Mouse (Mus musculus) layer of hippocampus, adult 9-10 months (tissue): ENCODE measurements around the gene Cep85l.

Experiments
- DNase-seq: peaks from one replicate; pipeline ENCODE4 v3.0.0; 2022; ENCODE audit warnings: low spot score

Cep85l gene

DNA sequence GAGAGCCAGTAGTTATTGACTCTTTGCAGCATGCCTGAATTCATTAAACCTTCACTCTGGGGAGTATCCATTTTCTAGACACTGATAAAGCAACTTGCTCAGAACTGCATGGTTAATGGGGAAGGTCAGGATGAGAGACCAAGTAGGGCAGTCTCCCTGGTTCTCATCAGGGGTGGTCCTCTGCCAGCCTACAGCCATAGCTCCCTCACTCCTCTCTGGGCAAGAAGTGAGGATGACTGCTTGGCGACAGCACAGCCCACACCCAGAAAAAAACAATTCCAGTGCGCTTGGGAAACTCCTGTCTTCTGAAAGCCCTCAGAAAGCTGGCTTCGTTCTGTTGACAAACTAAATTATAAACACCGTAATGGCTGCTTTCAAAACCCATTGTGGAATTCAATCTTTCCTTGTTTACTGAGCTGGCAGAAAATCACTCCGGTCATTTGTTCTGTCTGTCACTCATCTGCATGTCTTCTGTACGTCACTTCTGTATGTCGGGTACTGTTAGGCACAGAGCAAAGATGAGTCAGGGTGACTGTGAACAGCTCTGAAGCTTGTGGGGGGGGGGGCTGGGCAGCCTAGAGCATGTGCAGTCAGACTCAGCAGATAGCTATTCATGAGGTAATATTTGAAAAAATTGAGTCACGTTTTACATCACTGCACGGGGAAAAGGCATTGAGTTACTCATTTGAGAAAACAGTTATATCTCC, 15.3 kb upstream of the Cep85l start:
- DNase-seq: no peak

DNA sequence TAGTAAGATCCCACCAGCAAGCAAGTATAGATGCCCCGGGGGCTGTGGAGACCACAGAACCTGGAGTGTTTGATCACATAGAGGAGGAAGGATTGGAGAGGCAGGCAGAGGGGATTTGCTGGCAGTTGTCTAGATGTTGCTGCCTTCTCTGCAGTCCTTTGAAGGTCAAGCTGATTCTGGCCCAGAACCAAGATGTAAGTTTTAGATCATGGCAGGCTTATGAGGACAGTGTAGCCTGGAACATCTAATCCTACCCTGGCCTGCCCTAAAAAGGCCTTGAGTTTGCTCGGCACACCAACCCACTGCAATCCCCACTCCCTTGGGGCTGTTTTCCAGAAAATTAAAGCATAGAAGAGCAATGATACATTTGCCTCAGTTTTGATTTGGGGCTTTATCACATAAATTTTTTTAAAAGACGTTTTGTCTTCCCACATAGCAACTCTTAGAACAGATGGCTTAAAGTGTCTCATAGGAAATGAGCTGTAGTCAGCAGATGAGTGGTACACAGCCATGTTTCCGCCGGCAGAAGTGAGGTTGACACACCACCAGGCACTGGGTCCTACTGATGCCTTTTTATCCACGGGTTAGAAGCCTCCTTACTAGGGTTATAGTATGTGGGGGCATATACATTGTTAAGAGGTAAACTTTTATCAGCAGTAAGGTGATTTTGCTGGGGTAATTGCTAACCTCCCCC, 8.6 kb upstream of the Cep85l start:
- DNase-seq: no peak

DNA sequence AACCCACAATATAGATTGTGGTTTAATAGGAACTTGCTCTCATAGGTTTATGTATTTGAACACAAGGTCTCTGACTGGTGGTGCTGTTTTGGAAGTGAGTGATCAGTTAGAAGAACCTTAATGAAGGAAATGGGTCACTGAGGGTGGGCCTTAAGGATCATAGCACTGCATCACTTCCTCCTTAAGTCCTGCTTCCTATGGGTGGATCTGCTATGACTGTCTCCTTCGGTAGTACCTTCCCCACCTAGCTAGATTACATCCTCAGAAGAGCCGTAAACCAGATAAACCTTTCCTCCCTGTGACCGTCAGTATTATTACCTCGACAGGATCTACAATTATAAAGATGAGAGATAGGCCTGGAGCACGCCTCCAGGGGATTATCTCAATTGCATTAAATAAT, 5.7 kb upstream of the Cep85l start:
- no peak for DNase-seq

DNA sequence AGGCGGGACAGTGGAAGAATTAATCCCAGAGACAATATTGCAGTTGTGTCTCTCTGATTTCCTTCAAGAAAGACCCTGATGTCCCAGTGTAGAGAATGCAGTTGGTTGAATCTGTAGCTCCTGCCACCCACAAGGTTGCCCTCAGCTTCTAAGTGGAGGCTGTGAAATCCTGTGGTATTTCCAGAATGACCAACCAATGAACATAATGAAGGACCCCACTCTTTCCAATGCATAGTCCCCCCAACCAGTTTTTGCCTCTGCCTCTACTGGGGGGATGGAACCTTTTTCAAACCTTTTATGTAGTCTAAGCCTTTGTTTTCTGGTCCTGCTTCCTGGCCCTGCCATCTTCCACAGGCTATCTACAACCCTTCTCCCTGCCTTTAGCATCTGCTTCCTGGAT, 5.1 kb upstream of the Cep85l start:
- DNase-seq: no peak

DNA sequence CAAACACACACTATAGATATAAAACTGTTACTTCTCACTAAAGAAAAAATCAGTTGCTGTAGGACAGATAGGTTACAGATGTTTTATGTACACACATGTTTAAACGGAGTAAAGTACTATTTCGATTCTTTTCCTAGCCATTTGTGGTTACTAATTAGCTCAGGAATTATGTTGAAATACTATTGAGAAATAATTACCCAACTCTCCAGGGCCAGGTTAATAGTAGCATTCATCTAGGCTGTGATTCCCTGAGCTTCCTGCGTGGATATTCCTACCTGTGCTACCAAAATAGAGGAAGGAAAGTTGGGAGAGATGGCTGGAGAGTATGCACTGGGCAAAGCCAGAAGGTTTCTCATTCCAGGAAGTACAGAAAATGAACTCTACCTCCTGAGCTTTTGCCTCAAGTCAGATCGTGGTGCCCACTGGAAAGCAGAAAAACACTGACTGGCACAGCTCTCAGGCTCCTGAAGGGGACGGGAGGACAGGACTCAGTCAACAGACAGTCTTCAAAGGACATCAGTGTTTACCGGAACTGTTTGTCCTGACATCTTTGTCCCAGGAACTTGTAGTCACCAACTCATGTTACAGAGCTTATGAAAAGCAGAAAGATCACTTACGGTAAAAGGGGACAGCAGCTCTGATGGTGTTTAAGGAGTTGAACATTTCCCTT, 3.1 kb upstream of the Cep85l start:
- DNase-seq: no peak

DNA sequence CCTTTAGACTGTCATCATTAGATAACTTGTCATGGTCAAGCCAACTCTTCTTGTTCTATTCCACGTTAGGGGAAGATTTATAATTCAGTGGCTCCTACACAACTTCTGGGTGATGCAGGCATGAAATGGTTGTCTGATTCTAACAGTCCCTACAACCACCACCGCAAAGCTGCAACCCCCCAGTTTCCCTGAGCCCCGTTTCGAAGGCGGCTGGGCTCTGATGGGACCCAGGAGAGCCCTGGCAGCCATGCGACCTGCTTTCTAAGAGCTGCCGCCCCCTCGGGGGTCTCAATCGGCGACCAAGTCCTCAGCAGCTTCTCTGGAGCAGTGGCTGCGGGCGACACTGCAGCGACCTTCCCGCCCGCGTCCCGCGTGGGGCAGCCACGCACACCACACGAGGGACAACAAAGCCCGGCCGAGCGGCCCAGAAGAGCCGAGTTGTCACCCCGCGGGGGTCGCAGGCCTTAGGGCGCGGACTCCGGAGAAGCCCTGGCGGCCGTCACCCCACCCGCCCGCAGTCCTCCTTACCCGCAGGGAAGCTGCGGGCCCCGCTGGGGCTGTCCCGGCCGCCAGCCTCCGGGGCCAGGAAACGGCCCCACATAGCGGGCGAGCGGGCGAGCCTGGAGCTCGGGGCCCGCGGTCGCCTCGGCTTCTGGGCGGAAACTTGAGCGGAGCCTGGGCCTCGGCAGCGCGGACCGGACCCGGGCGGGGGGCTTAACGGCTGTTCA, 602 bp downstream of the Cep85l start:
- no peak for DNase-seq

DNA sequence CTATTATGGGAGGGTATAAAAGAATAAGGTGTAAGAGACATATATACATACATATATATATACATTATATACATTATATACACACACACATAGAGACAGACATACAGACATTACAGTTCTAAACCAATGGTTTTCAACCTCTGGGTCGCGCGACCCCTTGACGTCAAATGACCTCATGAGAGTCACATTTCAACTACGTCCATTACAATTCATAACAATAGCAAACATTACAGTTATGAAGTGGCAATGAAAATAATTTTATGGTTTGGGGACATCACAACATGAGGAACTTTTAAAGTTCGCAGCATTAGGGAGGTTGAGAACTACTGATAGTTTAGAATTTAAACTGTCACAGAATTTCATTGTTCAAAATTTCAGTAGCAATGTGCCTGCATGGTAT, 1.5 kb downstream of the Cep85l start:
- DNase-seq: no peak

DNA sequence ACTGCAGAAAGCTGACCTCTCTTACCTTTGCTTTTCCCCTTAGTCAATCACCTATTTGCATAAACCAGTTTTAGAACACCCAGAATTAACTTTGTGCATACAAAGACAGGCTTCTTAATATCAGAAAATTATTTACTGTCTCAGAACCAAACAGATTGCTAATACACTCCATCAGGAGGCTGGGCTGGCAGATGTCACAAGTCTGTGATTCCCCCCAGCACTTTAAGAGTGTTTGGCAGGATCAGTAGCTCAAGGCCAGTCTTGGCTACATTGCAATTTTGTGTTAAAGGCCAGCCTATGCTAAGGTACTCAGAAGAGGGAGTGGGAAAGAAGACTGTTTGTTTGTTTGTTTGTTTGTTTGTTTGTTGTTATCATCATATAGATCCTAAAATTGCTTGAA, 2.7 kb downstream of the Cep85l start:
- no peak for DNase-seq

DNA sequence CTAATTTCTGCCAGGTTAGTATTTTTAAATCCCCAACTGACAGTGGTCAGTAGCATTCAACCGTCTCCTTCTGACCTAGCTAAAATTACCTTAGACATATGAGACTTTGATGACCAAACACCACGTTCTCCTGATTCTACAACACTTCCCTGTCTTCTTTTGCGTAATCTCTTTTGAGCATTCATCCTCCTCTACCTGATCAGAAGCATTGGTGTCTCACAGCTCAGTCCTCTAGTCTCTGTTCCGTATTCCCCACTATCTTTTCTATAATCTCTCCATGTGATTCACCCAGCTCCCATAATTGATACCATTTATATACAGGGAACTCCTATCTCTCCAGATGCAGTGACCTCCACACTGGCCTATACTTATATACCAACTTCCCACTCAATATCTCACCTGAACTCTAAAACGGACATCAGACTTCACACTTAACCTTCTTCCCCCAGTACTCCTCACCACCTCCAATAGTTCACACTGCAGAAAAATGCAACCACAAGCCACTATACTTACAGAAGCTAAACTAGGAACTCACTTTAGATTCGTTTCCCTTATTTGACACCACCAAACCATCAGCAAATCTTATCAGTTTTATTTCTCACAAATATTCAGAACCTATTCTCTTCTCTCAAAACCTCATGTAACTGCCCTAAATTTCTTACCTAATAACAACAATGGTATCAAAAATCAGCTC, 5.7 kb downstream of the Cep85l start:
- no peak for DNase-seq

DNA sequence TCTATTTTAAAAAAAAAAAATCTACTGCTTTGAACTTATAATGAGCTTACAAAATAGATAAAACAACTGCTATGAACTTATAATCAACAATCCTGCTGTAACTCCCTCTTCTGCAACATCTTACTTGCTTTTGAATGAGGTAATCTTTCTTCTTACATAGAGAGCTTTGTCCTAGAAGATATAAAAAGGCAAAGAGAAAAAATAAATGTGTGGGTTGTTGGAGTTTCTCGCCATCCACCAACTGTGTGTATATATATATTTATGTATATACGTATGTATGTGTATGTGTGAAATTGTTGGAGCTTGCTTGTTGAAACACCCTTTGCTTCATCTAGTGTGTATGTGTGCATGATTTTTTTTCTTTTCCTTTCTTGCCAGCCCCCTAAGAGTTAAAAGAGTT, 12.5 kb downstream of the Cep85l start:
- no peak for DNase-seq

DNA sequence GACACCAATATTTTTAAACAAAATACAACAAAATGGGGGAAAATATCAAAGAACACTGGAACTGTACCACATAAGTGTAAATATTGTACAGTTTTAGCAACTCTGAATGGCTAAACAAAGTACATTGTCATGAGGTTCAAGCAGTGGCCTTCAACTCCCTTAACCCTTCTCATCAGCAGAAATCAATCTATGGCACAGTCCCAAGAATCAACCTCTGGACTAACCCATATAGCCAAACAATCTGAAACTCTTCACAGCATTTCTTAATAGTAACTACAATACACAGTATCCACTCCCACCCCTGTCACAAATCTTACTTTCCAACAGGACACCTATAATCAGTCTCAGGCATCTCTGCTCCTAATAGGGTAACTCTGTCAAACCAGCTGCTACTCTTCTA, 15.4 kb downstream of the Cep85l start:
- DNase-seq: no peak

DNA sequence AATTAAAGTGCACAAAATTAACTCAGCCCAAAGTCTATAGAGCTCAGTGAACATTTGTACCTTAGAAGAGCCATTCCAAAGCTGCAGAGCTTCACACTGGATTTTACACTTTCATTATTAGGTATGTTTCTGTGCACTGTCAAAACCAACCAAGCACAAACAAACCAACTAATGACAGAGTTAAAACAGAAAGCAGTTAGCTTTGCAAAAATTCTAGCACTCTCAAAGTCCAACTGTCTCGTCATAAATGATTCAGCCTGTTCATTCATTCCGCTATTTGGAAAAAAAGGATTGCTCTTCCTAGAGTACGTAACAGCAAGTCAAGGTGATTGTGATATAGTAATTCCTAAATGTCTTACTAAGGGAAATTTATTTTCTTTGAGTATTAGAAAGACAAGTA, 20.7 kb downstream of the Cep85l start:
- DNase-seq: no peak

DNA sequence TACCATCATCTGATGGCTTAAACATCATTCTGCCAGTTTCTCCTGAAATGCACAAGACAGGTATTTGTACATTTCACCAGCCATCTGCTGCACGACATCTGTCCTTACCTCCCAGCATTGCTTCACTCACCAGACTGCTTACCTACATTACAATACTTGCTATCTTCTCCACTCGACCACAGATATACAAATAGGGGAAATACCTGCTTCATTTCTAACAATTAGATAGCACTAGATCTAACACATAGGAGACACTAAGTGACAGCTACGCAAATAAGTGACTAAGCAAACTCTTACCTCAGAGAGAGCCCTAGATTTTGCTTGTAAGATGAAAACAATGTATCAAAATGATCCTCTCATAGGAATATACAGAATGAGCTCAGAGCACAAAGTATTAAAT, 26.1 kb downstream of the Cep85l start:
- no peak for DNase-seq

DNA sequence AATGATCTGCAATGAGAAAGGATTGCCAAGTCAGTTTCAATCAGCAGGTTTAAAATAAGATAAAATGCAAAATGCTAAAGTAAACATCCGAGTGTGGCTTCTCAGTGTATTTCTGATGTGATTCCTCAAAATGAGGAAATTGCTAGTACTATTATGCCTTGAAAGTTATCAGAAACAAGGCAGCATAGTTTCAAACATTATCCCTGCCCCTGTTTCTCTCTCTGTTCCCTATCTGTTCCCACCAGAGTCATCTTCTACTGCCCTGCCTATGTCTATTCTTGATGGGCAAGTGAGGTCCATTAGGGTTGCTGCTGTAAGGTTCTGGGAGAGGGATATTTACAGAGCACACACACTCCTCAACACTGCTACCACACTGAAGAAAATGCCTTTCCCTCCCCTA, 30.5 kb downstream of the Cep85l start:
- DNase-seq: no peak

DNA sequence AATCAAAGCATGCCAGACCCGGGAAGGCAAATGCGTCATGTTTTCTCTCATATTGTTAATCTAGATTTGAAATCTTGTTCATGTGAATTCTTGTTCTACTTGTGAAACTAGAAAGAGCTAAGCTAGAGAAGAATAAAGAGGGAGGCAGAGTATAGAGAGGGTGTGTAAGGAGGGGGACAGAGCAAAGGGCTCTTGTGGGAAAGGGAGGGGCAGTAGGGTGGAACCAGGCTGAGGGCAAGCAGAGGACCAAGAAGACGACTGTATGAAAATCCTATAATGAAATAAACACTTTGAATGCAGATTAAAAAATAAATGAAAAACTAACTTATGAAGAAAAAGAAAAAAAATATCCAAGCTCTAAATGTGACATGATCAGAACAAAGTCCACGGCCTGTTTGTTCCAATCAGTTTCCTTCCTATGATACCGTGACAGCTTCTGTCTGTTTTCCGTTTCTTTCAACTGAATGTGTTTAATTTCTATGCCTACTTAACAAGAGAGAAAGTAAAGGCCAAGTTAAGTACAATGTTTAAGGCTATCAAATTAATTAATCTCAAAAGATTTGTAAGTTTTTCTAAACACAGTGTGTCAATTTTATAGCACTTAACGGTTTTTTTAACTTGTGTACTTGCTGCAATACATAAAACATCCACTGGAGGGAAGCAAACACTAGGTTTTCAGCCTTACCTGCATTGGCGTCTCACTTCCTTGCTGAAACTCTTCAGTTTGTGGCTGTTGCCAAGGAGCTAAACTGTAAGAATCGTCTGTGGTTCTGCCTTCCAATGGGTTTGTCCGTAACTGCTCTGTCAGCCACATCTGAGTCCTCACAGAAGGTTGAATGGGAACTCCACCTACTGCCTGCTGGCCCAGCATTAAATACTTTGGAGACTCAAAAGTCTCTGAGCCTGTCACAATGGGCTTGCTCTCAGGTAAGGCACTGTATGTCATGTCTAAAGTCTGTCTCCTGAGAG, 31.7 kb downstream of the Cep85l start:
- peak; percentile 71 for DNase-seq

DNA sequence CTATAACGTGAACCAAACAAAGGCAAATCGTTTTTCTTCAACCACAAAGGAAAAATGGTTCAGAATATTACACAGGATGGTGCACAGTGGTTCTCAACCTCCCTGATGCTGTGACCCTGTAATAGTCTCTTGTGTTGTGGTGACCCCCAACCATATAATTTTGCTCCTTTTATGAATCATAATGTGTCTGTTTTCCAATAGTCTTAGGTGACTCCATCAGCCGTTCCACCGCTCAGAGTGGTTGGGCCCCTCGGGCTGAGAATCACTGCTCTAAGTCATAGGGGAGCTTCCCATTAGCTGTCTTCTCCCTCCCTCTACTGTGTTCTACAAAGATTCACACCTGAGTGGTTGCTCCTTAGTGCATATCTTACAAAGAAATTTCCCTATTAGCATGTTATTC, 32.8 kb downstream of the Cep85l start:
- no peak for DNase-seq

DNA sequence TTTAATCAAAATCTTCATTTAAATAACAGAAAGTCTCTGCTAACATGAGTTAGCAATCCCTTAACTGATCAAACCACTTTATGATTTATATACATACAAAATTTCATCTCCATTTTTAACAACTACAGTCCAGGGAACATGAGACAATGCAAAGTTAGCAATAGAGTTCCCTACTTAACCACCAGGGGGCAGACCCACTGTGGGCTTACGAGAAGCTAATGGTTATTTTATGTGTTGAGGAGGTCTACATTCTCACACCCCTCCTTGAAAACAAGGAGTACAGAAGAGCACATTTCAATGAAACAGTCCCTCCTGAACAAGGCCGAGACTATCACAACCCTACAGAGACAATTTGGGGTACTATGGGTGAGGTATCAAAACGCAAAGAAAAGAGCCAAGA, 33.2 kb downstream of the Cep85l start:
- no peak for DNase-seq

DNA sequence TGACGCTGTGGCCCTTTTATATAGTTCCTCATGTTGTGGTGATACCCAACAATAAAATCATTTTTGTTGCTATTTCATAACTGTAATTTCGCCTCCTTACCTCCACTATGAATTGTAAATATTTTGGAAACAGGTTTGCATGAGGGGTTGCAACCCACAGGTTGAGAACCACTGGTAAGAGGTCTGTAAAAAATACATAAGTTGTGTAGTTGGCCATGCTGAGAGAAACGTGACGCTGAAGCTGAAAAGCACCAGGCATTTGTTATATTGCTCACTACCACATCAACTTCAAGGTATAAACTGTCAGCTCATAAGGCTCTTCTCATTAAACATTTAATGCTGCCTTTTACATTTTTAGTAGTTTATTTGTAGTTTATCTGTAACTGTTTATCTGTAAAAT, 34.2 kb downstream of the Cep85l start:
- DNase-seq: no peak

DNA sequence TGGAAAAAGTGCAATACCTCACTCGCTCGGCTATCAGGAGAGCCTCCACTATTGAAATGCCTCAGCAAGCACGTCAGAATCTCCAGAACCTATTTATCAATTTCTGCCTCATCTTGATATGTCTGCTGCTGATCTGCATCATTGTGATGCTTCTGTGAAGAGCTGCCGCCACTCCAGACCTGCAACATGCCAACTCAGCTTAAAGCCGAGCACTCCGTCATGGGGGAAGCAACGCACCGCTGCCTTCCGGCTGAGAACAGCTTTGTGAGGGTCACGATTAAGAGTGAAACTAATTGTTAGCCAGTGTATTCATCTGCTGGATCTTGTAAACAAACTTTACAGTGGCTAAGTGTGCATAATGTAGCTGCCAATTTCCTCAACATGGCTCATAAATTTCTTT, 35.9 kb downstream of the Cep85l start:
- DNase-seq: no peak

DNA sequence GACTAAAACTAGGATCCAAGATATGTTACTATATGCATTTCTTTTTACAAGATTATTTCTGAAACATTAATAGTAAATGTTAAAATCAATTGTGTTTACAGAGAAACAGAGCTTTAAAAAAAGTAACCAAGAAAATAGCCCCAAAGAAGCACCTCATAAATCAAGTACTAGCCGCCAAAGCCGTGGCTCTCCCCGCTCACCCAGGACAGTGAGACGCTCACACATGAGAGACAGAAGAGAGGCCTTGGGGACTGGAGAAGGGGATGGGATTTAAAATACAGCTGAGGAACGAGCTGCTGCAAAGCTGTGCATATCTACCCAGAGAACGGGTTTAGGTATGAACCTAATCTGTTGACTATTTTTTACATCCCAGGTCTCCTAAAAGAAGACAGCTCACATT, 36.4 kb downstream of the Cep85l start:
- no peak for DNase-seq

DNA sequence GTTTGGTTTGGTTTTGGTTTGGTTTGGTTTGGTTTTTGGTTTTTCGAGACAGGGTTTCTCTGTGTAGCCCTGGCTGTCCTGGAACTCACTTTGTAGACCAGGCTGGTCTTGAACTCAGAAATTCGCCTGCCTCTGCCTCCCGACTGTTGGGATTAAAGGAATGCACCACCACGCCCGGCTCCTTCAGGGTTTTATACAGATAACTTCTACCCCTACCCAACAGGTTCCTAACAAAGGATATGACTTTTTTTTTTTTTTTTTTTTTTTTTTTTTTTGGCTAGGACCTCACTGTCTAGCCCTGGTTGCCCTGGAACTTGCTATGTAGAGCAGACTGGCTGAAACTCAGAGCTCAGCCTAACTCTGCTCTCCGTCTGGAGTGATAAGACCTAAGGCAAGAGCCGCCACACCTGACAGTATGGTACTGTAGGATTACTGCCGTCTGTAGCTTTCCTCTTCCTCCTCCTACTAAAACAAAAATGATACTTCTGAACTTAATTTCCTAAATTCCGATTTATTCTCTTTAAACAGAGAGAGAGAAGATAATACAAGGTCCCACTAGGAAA, 37.5 kb downstream of the Cep85l start:
- no peak for DNase-seq
